Mouse (Mus musculus) kidney, postnatal 25 days (tissue): ENCODE results near the gene Acvrl1.
A peak's percentile ranks its signal among the peaks of the same experiment; 100 is the strongest.

Experiments used
- DNase-seq, 2 experiments: peaks; one replicate each; pipeline ENCODE4 v3.0.0; 2021; ENCODE audit warnings: mixed read lengths in 2 of 2

Gene Acvrl1

DNA sequence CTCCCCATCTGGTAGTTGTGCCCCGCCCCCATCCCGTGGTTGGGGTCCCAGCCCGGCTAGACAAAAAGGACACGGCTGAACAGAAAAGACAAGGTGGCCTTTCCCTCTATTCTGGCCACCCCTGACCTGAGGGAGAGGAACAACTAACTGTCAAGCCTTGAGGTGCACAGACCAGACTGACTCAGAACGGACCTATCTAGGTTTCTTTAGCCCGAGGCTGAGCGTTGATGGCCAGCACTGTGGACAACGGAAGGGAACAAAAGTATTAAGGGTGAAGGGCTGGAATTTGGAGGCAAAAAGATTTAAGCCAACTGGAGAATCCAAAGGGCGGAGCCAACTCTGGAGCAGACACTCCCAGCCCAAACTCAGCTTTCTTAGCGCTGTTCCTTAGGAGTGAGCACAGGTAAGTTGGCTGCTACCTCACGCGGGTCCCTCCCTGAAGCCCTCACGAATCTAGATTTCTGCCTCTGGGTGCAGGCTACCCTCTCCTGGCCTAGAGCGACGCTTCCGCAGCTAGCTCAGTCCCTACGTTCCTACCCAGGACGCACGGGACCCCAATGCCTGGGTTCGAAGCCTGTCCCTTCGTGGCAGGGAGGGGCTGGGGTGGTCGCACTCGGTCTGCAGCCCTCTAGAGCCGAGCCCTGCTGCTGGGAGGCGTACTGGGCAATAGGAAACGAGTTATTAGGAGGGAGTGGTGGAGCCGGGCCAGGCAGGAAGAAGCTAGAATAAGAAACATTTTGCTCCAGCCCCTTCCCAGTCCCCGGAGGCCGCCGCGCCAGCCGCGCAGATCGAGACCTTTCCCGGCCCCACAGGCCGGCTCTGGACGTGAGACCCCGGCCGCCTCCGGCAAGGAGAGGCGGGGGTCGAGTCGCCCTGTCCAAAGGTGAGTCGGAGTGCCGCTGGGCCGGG is at the start of gene Acvrl1:
Gene Acvrl1 (plus strand): TSS at position 342 of the 909 bp plus-strand sequence.
- peak; percentile 77 to 79 for DNase-seq

- peak; percentile 93 to 98 for DNase-seq
Measured at GRCm38 (mm10) chr15:101078731-101079156, 49.6 kb upstream of the Acvrl1 start.

- DNase-seq, result no peak
Measured at GRCm38 (mm10) chr15:101080031-101080520, 48.2 kb upstream of the Acvrl1 start.

- DNase-seq, result no peak
Measured at GRCm38 (mm10) chr15:101081035-101081548, 47.2 kb upstream of the Acvrl1 start.

- peak in 1 of 2 experiments; percentile 63 for DNase-seq
Measured at GRCm38 (mm10) chr15:101082236-101082635, 46.1 kb upstream of the Acvrl1 start.

DNA sequence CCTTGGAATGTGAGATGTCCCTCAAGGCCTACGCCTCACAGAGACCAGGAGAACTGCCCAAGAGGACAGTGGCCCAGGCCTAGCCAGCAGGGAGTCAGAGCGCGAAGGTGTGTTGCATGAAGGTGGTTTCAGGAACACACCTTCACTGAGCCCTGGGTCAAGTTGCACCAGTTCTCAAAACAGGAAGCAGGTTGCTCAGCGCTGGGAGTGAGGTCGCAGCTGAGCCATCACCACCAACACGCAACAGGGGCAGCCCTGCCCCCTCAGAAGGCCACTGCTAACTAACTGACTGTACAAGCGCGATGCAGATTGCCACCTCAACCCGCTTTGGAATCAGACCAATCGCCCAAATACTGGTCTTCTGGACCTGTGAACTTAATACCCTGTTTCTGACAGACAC is 43.8 kb upstream of the Acvrl1 start:
- DNase-seq, result no peak

DNA sequence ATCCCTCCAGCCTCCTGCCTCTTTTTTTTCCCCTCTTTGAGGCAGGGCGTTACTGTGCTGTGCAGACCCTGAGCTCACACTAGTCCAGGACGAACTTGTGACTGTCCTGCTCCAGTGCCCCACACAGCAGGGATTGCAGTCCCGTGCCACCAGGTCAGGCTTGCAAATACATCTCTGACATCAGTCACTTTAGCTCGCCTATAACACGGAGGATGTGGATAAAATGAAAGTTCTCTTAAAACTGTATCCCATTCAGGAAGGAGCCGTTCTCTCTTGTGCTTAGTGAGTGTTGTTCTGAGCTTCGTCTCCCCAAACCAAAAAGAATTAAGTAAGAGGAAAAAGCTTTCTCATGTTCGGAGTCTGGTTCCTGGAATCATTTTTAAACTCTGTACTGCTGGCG is 41.9 kb upstream of the Acvrl1 start:
- DNase-seq, result no peak

DNA sequence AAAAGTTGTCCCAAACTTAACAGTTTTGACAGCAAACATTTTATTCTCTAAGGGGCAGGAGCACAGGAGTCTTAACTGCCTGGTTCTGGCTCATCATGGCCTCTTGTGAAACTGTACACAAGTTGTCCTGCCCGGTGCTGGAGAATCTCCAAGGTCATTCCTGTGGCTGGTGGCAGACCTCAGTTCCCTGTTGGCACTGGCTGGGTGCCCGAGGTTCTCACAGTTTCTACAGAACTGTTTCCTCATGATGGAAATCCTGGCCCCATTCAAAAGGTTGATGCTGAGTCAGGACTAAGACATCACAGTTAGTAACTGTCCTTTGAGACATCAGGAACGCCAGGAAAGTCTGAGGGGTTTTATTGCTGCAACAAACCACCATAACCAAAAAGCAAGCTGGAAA is 41.4 kb upstream of the Acvrl1 start:
- DNase-seq, result peak; percentile 76 to 88

DNA sequence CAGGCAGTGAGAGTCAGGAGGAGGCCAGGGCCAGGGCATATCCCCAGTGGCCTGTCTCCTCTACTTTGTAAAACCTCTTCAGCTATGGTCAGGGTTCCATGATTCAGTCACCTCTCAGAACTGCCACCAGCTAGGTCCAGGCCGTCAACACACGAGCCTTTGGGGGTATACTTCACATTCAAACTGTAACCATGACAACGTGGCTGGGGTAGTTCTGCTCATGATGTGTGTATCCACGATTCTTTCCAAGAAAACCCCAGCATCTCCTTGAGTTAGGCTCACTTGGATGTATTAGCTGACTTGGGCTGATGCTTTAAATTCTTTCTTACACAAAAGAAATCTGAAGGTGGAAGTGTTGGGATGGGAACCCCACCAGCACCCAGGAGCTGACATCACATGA is 40.0 kb upstream of the Acvrl1 start:
- no peak for DNase-seq

GRCm38 (mm10) chr15:101091551-101091950 is 36.8 kb upstream of the Acvrl1 start:
- DNase-seq, result no peak

DNA sequence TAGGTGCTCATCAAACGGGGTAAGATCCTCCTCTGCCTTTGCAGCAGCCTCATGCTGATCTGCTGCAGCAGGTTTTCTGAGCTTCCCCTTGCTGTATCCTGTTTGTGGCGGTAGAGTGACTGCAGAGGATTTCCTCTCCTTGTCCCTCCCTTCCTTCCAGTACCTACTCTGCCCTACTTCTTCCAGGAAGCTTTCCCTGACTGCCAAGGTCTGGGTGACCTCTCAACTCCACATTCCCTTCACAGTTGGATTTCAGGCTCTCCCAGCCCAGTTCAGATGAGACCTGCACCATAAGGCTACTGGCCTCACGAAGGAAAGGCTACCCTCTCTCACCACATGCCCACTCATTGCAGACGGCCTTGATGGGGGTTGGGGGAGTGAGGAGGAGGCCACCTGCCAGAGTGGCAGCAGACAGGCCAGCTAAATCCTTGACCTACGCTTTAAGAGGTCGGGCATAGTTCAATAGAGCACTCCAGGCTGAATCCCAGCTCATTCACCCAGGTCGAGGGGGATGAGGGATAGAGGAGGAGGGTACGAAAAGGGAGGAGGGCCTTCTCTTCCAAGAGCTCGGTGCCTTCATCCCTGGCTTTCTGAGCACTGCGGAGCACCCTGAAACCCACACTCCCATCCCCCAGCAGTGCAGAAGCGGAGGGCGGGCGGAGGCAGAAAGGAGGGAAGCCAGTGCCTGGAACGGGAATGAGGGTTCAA is 36.0 kb upstream of the Acvrl1 start:
- peak in 1 of 2 experiments; percentile 58 for DNase-seq

DNA sequence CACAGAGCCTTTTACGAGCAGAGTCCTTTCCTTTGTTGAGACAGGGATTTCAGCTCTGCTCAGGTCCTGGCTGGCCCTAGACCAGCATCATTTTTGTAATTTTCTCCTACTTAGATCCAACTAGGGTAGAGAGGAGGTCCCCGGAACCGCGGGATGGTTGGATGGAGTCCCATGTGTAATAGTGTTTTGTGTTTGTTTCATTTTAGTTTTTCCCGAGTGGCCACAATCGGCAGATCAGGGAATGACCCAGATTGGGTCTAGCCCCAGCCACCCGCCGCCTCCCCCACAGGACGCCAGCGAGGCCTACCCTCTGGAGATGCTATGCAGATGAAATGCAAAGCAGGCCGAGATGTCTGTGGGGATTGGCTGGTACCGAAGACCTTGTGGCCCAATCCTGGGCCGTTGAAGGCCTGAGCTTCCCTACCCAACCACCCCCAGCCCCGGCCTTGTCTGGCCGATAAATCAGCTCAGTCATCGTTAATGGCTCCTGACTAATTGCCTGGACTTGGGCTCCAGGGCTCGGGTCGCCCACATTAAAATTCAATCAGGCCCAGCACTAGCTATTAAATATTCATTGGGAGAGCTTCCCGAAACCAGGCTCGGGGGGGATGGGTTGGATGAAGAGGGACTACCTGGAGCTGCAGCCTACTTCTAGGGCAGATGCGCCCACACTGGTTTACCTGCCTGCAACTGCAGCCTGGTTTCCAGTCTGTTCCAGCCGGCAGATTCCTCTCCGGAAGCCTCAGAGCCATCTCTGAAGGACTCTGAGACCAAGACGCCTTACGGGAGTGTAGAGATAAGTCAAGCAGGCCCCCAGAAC is 35.3 kb upstream of the Acvrl1 start:
- peak; percentile 75 to 92 for DNase-seq

GRCm38 (mm10) chr15:101093988-101094387 is 34.3 kb upstream of the Acvrl1 start:
- DNase-seq, result no peak

- no peak for DNase-seq
Measured at GRCm38 (mm10) chr15:101094979-101095378, 33.3 kb upstream of the Acvrl1 start.

- no peak for DNase-seq
Measured at GRCm38 (mm10) chr15:101095392-101095791, 32.9 kb upstream of the Acvrl1 start.

GRCm38 (mm10) chr15:101097985-101098651 is 30.2 kb upstream of the Acvrl1 start:
- DNase-seq, result peak in 1 of 2 experiments; percentile 51

- DNase-seq, result no peak
Measured at GRCm38 (mm10) chr15:101100996-101101395, 27.3 kb upstream of the Acvrl1 start.

- DNase-seq, result no peak
Measured at GRCm38 (mm10) chr15:101103605-101104304, 24.6 kb upstream of the Acvrl1 start.

DNA sequence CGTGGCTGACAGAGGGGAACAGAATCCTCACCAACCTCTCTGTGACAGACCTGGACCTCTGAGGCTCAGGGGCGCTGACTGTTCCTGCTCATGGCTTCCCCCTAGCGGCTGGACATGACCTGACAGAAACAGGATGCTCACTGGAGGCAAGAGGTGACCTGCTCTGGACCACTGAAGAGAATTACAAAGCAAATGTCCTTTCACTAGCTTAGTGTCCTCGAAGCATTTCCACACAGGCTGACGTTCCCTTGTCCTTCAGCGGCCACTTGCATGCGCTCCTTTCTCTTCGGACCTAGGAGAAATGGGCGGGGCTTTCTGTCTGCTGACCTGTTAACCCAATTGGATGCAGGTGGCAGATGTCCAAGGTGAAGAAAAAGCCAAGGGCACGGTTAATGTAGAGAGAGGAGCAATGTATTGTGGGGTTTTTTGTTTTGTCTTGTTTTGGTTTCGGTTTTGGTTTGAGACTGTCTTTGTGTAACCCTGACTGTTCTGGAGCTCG is 22.8 kb upstream of the Acvrl1 start:
- DNase-seq, result peak; percentile 85 to 89

DNA sequence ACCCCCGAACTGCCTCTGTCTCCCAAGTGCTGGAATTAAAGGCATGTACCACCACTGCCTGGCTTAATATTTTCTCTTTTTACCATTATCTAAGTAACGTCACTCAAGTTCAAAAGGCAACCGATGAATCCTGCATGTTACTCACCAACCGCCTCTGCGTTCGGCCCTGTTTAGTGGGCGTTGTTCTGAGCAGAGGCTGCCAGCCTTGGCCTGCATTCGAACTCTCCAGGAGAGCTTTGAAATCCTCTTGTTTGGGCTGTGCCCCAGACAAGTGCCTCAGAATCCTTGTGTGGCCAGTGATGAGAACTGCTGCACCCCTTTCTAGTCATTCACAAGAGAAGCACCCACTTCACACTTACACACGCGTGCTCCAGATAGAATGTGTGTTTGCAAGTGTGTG is 22.3 kb upstream of the Acvrl1 start:
- no peak for DNase-seq
